Mouse (Mus musculus) MEL (cell line): ENCODE results near the gene Ryr3. TPM values are rescaled to one million over a fixed set of nuclear protein-coding genes. Genes with fewer than 3 reads are reported as not detected.

Source experiments
- DNase-seq: peaks from one replicate; pipeline ENCODE4 v3.0.0; 2011; ENCODE audit warnings: low read depth, low spot score
- H3K27ac ChIP-seq: 2 replicates; pipeline ENCODE4 v1.5.1; 2012; ENCODE audit warnings: low read depth, mild to moderate bottlenecking, control low read depth, low read length, moderate library complexity; ENCODE audit not compliant: control insufficient read depth
- H3K27me3 ChIP-seq, 2 experiments: fragments of 150-350 bp in 1 of 2; sonication (generic) in 1 of 2; 2 replicates each; pipeline ENCODE4 v1.6.1; 2012; ENCODE audit warnings: low read length in 2 of 2, mild to moderate bottlenecking in 2 of 2, improper control_type of control experiment in 1 of 2, moderate library complexity in 1 of 2; ENCODE audit not compliant: insufficient read depth in 2 of 2, control insufficient read depth in 1 of 2
- H3K36me3 ChIP-seq, 2 experiments: 2 replicates each; pipeline ENCODE4 v1.6.1; 2012 to 2014; ENCODE audit warnings: low read length in 2 of 2, improper control_type of control experiment in 1 of 2, inconsistent platforms in 1 of 2, mild to moderate bottlenecking in 1 of 2; ENCODE audit not compliant: insufficient read depth in 2 of 2, control insufficient read depth in 1 of 2
- H3K4me1 ChIP-seq, 2 experiments: fragments of 150-350 bp in 1 of 2; sonication (generic) in 1 of 2; 2 replicates each; pipeline ENCODE4 v1.6.1; 2012; ENCODE audit warnings: low read length in 2 of 2, improper control_type of control experiment in 1 of 2, mild to moderate bottlenecking in 1 of 2; ENCODE audit not compliant: insufficient read depth in 2 of 2, control insufficient read depth in 1 of 2
- H3K4me3 ChIP-seq, 2 experiments: fragments of 150-350 bp in 1 of 2; sonication (generic) in 1 of 2; 2 replicates each; pipeline ENCODE4 v1.5.1; 2012; ENCODE audit warnings: low read depth in 2 of 2, low read length in 2 of 2, mild to moderate bottlenecking in 2 of 2, moderate library complexity in 2 of 2, control low read depth in 1 of 2, improper control_type of control experiment in 1 of 2; ENCODE audit not compliant: control insufficient read depth in 1 of 2, insufficient read depth in 1 of 2
- H3K79me2 ChIP-seq: 2 replicates; pipeline ENCODE4 v1.6.1; 2012; ENCODE audit warnings: mild to moderate bottlenecking, low read length, moderate library complexity; ENCODE audit not compliant: control insufficient read depth, poor library complexity, insufficient read depth
- H3K9ac ChIP-seq: 2 replicates; pipeline ENCODE4 v1.6.1; 2012; ENCODE audit warnings: low read depth, mild to moderate bottlenecking, control low read depth, low read length, moderate library complexity; ENCODE audit not compliant: control insufficient read depth, poor library complexity, severe bottlenecking
- H3K9me3 ChIP-seq: fragments of 150-350 bp; sonication (generic); replicated peaks from 2 replicates; pipeline ENCODE4 v1.6.1; 2012; ENCODE audit warnings: mild to moderate bottlenecking, low read length, improper control_type of control experiment, moderate library complexity; ENCODE audit not compliant: insufficient read depth
- CHD1 ChIP-seq: IDR thresholded peaks from 2 replicates; pipeline ENCODE4 v1.6.1; 2012; ENCODE audit warnings: low read depth, mild to moderate bottlenecking, inconsistent platforms, low read length, improper control_type of control experiment
- CHD2 ChIP-seq: IDR thresholded peaks from 2 replicates; pipeline ENCODE4 v1.6.1; 2011; ENCODE audit warnings: low read length, improper control_type of control experiment
- CTCF ChIP-seq, 3 experiments: IDR thresholded peaks in 2 of 3; conservative IDR thresholded peaks in 1 of 3; 2 replicates each; pipeline ENCODE4 v1.5.1; 2011 to 2012; ENCODE audit warnings: low read length in 3 of 3, low read depth in 2 of 3, mild to moderate bottlenecking in 2 of 3, improper control_type of control experiment in 1 of 3, inconsistent platforms in 1 of 3, mixed read lengths in 1 of 3, moderate library complexity in 1 of 3; ENCODE audit not compliant: control insufficient read depth in 1 of 3, insufficient read depth in 1 of 3, poor library complexity in 1 of 3, severe bottlenecking in 1 of 3
- E2F4 ChIP-seq: IDR thresholded peaks from 2 replicates; pipeline ENCODE4 v1.6.1; 2011; ENCODE audit warnings: low read depth, low read length, improper control_type of control experiment, borderline replicate concordance
- ELF1 ChIP-seq: IDR thresholded peaks from 2 replicates; pipeline ENCODE4 v1.6.1; 2014; ENCODE audit warnings: low read depth, mild to moderate bottlenecking, inconsistent platforms, low read length, improper control_type of control experiment, moderate library complexity
- GABPA ChIP-seq: IDR thresholded peaks from 2 replicates; pipeline ENCODE4 v1.6.1; 2012; ENCODE audit warnings: low read depth, mild to moderate bottlenecking, inconsistent platforms, low read length, improper control_type of control experiment, moderate library complexity
- GATA1 ChIP-seq: IDR thresholded peaks from 2 replicates; pipeline ENCODE4 v1.6.1; 2011; ENCODE audit warnings: low read depth, low read length, improper control_type of control experiment
- HCFC1 ChIP-seq: IDR thresholded peaks from 2 replicates; pipeline ENCODE4 v1.6.1; 2012; ENCODE audit warnings: low read depth, mild to moderate bottlenecking, inconsistent platforms, low read length, improper control_type of control experiment, moderate library complexity
- JUND ChIP-seq: IDR thresholded peaks from 2 replicates; pipeline ENCODE4 v1.6.1; 2011; ENCODE audit warnings: low read depth, mild to moderate bottlenecking, improper control_type of control experiment, low read length
- KAT2A ChIP-seq: conservative IDR thresholded peaks from 2 replicates; pipeline ENCODE4 v1.6.1; 2012; ENCODE audit warnings: low read depth, low read length, improper control_type of control experiment, inconsistent platforms
- MAX ChIP-seq: IDR thresholded peaks from 2 replicates; pipeline ENCODE4 v1.6.1; 2011; ENCODE audit warnings: low read length, improper control_type of control experiment
- MAZ ChIP-seq: IDR thresholded peaks from 2 replicates; pipeline ENCODE4 v1.6.1; 2012; ENCODE audit warnings: low read depth, mild to moderate bottlenecking, inconsistent platforms, low read length, improper control_type of control experiment
- MEF2A ChIP-seq: IDR thresholded peaks from 2 replicates; pipeline ENCODE4 v1.6.1; 2014; ENCODE audit warnings: low read depth, mild to moderate bottlenecking, inconsistent platforms, low read length, improper control_type of control experiment; ENCODE audit not compliant: poor library complexity, insufficient replicate concordance, severe bottlenecking; ENCODE audit errors: extremely low read depth
- MXI1 ChIP-seq: IDR thresholded peaks from 2 replicates; pipeline ENCODE4 v1.6.1; 2011; ENCODE audit warnings: mild to moderate bottlenecking, low read depth, low read length, improper control_type of control experiment
- MYB ChIP-seq: IDR thresholded peaks from 2 replicates; pipeline ENCODE4 v1.6.1; 2011; ENCODE audit warnings: mild to moderate bottlenecking, low read depth, low read length, improper control_type of control experiment
- MYC ChIP-seq: IDR thresholded peaks from 2 replicates; pipeline ENCODE4 v1.6.1; 2011; ENCODE audit warnings: low read depth, mild to moderate bottlenecking, low read length, improper control_type of control experiment, moderate library complexity
- NRF1 ChIP-seq: IDR thresholded peaks from 2 replicates; pipeline ENCODE4 v1.6.1; 2014; ENCODE audit warnings: low read depth, mild to moderate bottlenecking, inconsistent platforms, low read length, improper control_type of control experiment, moderate library complexity; ENCODE audit not compliant: poor library complexity, insufficient read depth, severe bottlenecking
- POLR2A ChIP-seq, 2 experiments: IDR thresholded peaks; 2 replicates each; pipeline ENCODE4 v1.6.1; 2011 to 2012; ENCODE audit warnings: low read length in 2 of 2, mild to moderate bottlenecking in 2 of 2, control low read depth in 1 of 2, improper control_type of control experiment in 1 of 2, low read depth in 1 of 2, moderate library complexity in 1 of 2; ENCODE audit not compliant: control insufficient read depth in 1 of 2, insufficient read depth in 1 of 2, poor library complexity in 1 of 2
- RAD21 ChIP-seq: IDR thresholded peaks from 2 replicates; pipeline ENCODE4 v1.6.1; 2011; ENCODE audit warnings: mild to moderate bottlenecking, low read depth, low read length, improper control_type of control experiment
- SIN3A ChIP-seq: IDR thresholded peaks from 2 replicates; pipeline ENCODE4 v1.6.1; 2012; ENCODE audit warnings: low read length, improper control_type of control experiment, inconsistent platforms
- SMC3 ChIP-seq: IDR thresholded peaks from 2 replicates; pipeline ENCODE4 v1.6.1; 2011; ENCODE audit warnings: low read depth, low read length, improper control_type of control experiment
- TAL1 ChIP-seq: IDR thresholded peaks from 2 replicates; pipeline ENCODE4 v1.6.1; 2012; ENCODE audit warnings: mild to moderate bottlenecking, inconsistent platforms, low read length, moderate library complexity, mixed read lengths
- TBP ChIP-seq: IDR thresholded peaks from 2 replicates; pipeline ENCODE4 v1.8.0; 2011; ENCODE audit warnings: low read depth, low read length, improper control_type of control experiment
- UBTF ChIP-seq: IDR thresholded peaks from 2 replicates; pipeline ENCODE4 v1.6.1; 2012; ENCODE audit warnings: low read depth, mild to moderate bottlenecking, inconsistent platforms, low read length, improper control_type of control experiment, moderate library complexity, borderline replicate concordance; ENCODE audit not compliant: insufficient read depth
- ZC3H11A ChIP-seq: IDR thresholded peaks from 2 replicates; pipeline ENCODE4 v1.6.1; 2012; ENCODE audit warnings: low read depth, mild to moderate bottlenecking, inconsistent platforms, low read length, improper control_type of control experiment
- ZMIZ1 ChIP-seq: IDR thresholded peaks from 2 replicates; pipeline ENCODE4 v1.6.1; 2012; ENCODE audit warnings: low read depth, mild to moderate bottlenecking, inconsistent platforms, low read length, improper control_type of control experiment, moderate library complexity
- polyA plus RNA-seq, 2 experiments: library from polyadenylated mRNA; stranded (reverse) in 1 of 2; unstranded in 1 of 2; fragments of >175 nt in 1 of 2; fragments of >200 nt in 1 of 2; gene quantifications; 2 replicates each; pipeline versions ENCODE4 v1.2.1 to v1.2.4; 2012; ENCODE audit warnings: low replicate concordance in 2 of 2, low read depth in 1 of 2; ENCODE audit not compliant: insufficient read length in 2 of 2, insufficient read depth in 1 of 2, missing spikeins in 1 of 2
- total RNA-seq: library from RNA; depleted of rRNA; stranded (reverse); fragments of 300-350 nt; gene quantifications from 2 replicates; pipeline ENCODE4 v1.2.3, GENCODE M21; 2012

Ryr3 gene
- total and polyA plus RNA-seq, 3 experiments, result 0.04 TPM; not detected in 2

DNA sequence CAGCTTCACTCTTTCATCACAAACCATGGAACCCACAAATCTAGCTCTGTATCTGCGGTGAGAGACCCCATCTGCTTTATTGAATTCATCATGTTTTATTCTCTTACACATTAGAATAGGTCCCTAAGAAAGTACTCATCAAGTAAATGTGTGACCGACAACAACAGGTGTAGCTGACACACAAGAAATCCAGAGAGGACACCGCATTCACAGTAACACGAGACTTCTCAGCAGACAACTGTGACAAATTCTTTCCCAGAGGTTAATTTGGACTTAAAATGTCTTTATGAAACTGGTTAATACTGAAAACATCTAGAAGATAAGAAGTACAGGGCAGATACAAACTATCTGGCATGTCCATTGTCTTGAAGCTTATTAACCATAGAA lies 101.0 kb downstream of the Ryr3 start:
- Histone ChIP-seq H3K27me3 (no peaks in the 10 kb centered on the region), H3K9me3 (no peaks in the 10 kb centered on the region), H3K36me3 (no peaks in the 10 kb centered on the region), H3K4me3 (no peak overlapping the region), H3K27ac (no peak overlapping the region), H3K4me1 (no peaks in the 10 kb centered on the region), H3K9ac (no peak overlapping the region), H3K79me2 (no peaks in the 10 kb centered on the region)
- no peak for DNase-seq
- TF ChIP-seq SIN3A (no peak), POLR2A (IDR thresholded peaks at IDR 0.05; ENCODE audit: control insufficient read depth in 1 of 2, insufficient read depth in 1 of 2, low read depth in 1 of 2, low read length in 2 of 2, poor library complexity in 1 of 2) (no peak), TAL1 (no peak), GABPA (no peak), UBTF (no peak), ELF1 (no peak), JUND (no peak), ZC3H11A (no peak), MYC (no peak), KAT2A (no peak), RAD21 (no peak), MAX (no peak), MXI1 (no peak), CHD2 (no peak)

DNA sequence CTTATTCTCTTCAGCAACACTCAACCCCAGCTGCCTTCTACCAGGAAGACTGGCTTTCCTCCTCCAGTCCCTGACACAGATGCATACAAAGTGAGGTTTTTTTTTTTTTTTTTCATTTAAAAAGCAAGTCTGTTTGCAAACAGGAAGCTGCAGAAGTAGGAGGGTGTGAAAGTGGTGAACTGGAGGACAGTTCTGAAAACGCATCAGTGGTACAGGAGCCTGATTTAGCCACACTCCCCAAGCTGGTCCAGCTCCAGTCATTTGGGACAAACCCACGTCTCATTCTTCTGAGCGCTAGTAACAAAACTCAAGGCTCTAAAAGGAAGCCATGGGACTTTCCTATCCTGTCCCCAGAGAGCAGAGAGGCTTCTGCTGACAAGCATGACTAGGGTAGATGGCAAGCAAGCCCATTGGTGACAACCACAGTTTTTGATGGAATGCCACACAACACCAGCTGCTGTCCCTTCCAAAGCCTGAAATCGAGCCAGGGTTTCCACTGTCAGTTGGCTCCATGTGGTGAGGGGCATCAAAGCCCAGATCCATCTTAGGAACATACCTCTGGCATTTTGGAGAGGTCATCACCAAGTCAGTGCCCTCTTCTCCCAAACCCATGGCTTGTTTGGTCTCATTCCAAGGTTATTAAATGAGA lies 101.5 kb downstream of the Ryr3 start:
- no peaks in the 10 kb centered on the region for H3K36me3 ChIP-seq
- H3K27me3 ChIP-seq, result no peaks in the 10 kb centered on the region
- H3K9me3 ChIP-seq, result no peaks in the 10 kb centered on the region
- no peak overlapping the region for H3K9ac ChIP-seq
- DNase-seq, result no peak
- no peaks in the 10 kb centered on the region for H3K4me1 ChIP-seq
- H3K4me3 ChIP-seq, result no peak overlapping the region
- TF ChIP-seq TBP, result no peak
- no peak for TF ChIP-seq JUND
- TF ChIP-seq CHD1, result no peak
- TF ChIP-seq GABPA, result no peak
- TF ChIP-seq E2F4, result no peak
- TF ChIP-seq MEF2A, result no peak
- no peak for TF ChIP-seq HCFC1
- no peak for TF ChIP-seq CTCF (IDR thresholded peaks at IDR 0.05 in 2 of 3, conservative IDR thresholded peaks at IDR 0.05 in 1 of 3; ENCODE audit: control insufficient read depth in 1 of 3, insufficient read depth in 1 of 3, low read depth in 2 of 3, low read length in 3 of 3, poor library complexity in 1 of 3, severe bottlenecking in 1 of 3)
- TF ChIP-seq CHD2, result no peak
- TF ChIP-seq KAT2A, result no peak
- TF ChIP-seq MYB, result no peak
- TF ChIP-seq MYC, result no peak
- no peak for TF ChIP-seq GATA1
- TF ChIP-seq MAZ, result no peak
- TF ChIP-seq SMC3, result no peak
- no peak for TF ChIP-seq NRF1
- TF ChIP-seq ELF1, result no peak
- no peak for TF ChIP-seq ZMIZ1
- H3K79me2 ChIP-seq, result no peaks in the 10 kb centered on the region
- no peak overlapping the region for H3K27ac ChIP-seq
